Mouse (Mus musculus) lung, postnatal 0 days (tissue): ENCODE results near the gene Slc7a4. TPM values are rescaled to one million over a fixed set of nuclear protein-coding genes. Genes with fewer than 3 reads are reported as not detected.
A peak's percentile ranks its signal among the peaks of the same experiment; 100 is the strongest.
"Not testable (repeated sequence)": the region's sequence is repeated elsewhere in the genome, so short reads cannot be mapped to it uniquely, and the experiment has no call there.

Experiments
- ATAC-seq: fragments of 200-750 bp; cut with Nextera tagmentation; 2 replicates; pipeline ENCODE4 v1.8.0; 2017; ENCODE audit warnings: moderate library complexity
- DNase-seq: peaks from one replicate; pipeline ENCODE4 v3.0.0-alpha.2; 2016; ENCODE audit warnings: low spot score
- H3K27ac ChIP-seq: fragments of 300-500 bp; sonication (generic); 2 replicates; pipeline ENCODE4 v1.5.1; 2014; ENCODE audit warnings: antibody characterized with exemption, mild to moderate bottlenecking, low read length, mixed read lengths
- H3K27me3 ChIP-seq: fragments of 300-500 bp; sonication (generic); replicated peaks from 2 replicates; pipeline ENCODE4 v1.6.1; 2014; ENCODE audit warnings: low read length, mixed read lengths; ENCODE audit not compliant: insufficient read depth
- H3K36me3 ChIP-seq: fragments of 300-500 bp; sonication (generic); 2 replicates; pipeline ENCODE4 v1.6.1; 2014; ENCODE audit warnings: low read length, mixed read lengths; ENCODE audit not compliant: insufficient read depth
- H3K4me1 ChIP-seq: fragments of 300-500 bp; sonication (generic); 2 replicates; pipeline ENCODE4 v1.6.1; 2014; ENCODE audit warnings: antibody characterized with exemption, low read depth, low read length, mixed read lengths; ENCODE audit not compliant: insufficient read depth
- H3K4me2 ChIP-seq: fragments of 300-500 bp; sonication (generic); replicated peaks from 2 replicates; pipeline ENCODE4 v1.6.1; 2014; ENCODE audit warnings: low read depth, mild to moderate bottlenecking, low read length, moderate library complexity, mixed read lengths
- H3K4me3 ChIP-seq: fragments of 300-500 bp; sonication (generic); 2 replicates; pipeline ENCODE4 v1.5.1; 2014; ENCODE audit warnings: low read depth, low read length
- H3K9ac ChIP-seq: fragments of 300-500 bp; sonication (generic); replicated peaks from 2 replicates; pipeline ENCODE4 v1.6.1; 2014; ENCODE audit warnings: low read depth, mild to moderate bottlenecking
- H3K9me3 ChIP-seq: fragments of 300-500 bp; sonication (generic); 2 replicates; pipeline ENCODE4 v1.6.1; 2016; ENCODE audit warnings: low read length, mixed read lengths
- CTCF ChIP-seq: IDR thresholded peaks from 2 replicates; pipeline ENCODE4 v1.5.1; 2016; ENCODE audit warnings: antibody characterized with exemption, mild to moderate bottlenecking
- EP300 ChIP-seq: IDR thresholded peaks from 2 replicates; pipeline ENCODE4 v1.6.1; 2016; ENCODE audit warnings: antibody characterized with exemption, mild to moderate bottlenecking, control low read depth
- WGBS: fragments of 180-500 bp; shearing (Covaris S2); extraction: QIAGEN DNeasy Blood & Tissue Kit; methylation state at CpG from one replicate; pipeline ENCODE4 v1.1.7; 2014; 5-methylcytosine and 5-hydroxymethylcytosine counted together
- polyA plus RNA-seq: library from polyadenylated mRNA; unstranded; fragments of >200 nt; fragmentation: Nextera tagmentation; extraction: Ambion mirVana; gene quantifications from 2 replicates; pipeline ENCODE4 v1.2.1, GENCODE M21; 2015

Gene Slc7a4
- polyA plus RNA-seq, 1 experiment from 2014 or later = 14.5 TPM

DNA sequence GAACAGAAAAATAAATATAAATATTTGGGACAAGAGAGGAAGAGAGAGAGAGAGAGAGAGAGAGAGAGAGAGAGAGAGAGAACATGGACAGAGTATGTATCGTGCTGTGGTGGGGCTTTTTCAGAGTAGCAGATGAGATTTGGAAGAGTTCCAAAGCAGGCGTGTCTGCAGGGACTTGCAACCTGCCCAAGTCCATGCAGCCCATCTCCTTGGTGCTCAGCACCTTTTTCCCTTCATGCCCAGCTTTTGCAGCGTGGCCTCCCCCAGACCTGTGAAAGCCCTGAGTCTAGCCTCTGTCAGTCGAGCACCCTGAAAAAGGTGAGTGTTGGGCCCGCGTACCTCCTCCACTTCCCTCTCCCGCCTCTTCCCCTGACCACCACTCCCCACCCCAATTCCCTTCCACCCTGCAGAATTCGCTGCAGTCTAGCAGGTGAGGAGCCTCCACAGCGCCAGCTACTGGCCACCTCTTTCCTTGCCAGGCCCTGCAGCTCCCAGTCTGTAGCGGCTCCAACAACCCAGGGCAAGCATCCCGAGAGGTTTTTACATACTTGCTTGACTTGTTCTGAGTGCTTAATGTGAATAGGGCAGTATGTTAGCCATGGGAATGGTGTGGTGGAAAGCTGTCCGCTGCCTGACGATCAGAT, 35.0 kb upstream of the Slc7a4 start:
- Histone ChIP-seq H3K27me3 (no peaks in the 10 kb centered on the region), H3K36me3 (no peaks in the 10 kb centered on the region), H3K9ac (no peak overlapping the region), H3K4me1 (no peaks in the 10 kb centered on the region; the same call in 1 of the 2 replicates), H3K4me2 (no peak overlapping the region), H3K9me3 (no peaks in the 10 kb centered on the region), H3K27ac (no peak overlapping the region), H3K4me3 (no peak overlapping the region)
- no peak for TF ChIP-seq EP300
- peak; percentile 80 for TF ChIP-seq CTCF
- DNase-seq (peak; percentile 64), ATAC-seq (peak; percentile 74)
- 9% methylated on average over 13 of the region's 13 CpGs for WGBS

DNA sequence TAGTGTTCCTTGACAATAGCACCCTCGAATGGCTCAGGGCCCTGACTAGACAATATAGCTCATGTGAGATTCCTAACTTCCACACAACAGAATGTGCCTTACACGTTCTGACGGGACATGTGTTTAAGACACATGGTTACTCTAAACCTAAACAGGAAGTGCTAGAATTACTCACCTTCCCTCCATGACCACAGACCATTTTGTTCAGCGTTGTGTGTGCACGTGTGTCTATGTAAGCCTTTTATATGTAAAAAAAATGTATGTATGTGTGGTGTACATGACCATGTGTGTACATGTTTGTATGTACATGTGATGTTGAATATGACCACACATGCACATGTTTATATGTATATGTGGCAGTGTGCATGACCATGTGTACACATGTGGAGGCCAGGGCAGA, 33.2 kb upstream of the Slc7a4 start:
- ATAC-seq (no peak), DNase-seq (no peak)
- 64% methylated on average over 5 of the region's 5 CpGs for WGBS
- H3K4me3 ChIP-seq = no peak overlapping the region
- no peak overlapping the region for H3K27ac ChIP-seq
- no peaks in the 10 kb centered on the region; the same call in 1 of the 2 replicates for H3K4me1 ChIP-seq
- no peak overlapping the region for H3K9ac ChIP-seq
- no peak for TF ChIP-seq CTCF
- TF ChIP-seq EP300 = no peak
- H3K36me3 ChIP-seq = no peaks in the 10 kb centered on the region
- H3K9me3 ChIP-seq = no peaks in the 10 kb centered on the region
- H3K27me3 ChIP-seq = no peaks in the 10 kb centered on the region
- no peak overlapping the region for H3K4me2 ChIP-seq

DNA sequence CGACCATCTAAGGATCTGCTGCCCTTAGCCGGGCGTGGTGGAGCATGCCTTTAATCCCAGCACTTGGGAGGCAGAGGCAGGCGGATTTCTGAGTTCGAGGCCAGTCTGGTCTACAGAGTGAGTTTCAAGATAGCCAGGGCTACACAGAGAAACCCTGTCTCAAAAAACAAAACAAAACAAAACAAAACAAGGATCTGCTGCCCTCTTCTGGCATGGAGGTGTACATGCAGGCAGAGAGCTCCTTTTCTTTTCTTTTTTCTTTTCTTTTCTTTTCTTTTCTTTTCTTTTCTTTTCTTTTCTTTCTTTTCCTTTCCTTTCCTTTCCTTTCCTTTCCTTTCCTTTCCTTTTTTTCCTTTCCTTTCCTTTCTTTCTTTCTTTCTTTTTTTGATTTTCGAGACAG, 31.7 kb upstream of the Slc7a4 start:
- H3K27me3 ChIP-seq, DNase-seq, H3K36me3 ChIP-seq, H3K4me3 ChIP-seq, H3K27ac ChIP-seq, H3K9ac ChIP-seq, H3K4me2 ChIP-seq, H3K9me3 ChIP-seq, ATAC-seq, H3K4me1 ChIP-seq: not testable (repeated sequence)
- WGBS = 92% methylated on average over 6 of the region's 6 CpGs
- TF ChIP-seq CTCF = peak; percentile 65

DNA sequence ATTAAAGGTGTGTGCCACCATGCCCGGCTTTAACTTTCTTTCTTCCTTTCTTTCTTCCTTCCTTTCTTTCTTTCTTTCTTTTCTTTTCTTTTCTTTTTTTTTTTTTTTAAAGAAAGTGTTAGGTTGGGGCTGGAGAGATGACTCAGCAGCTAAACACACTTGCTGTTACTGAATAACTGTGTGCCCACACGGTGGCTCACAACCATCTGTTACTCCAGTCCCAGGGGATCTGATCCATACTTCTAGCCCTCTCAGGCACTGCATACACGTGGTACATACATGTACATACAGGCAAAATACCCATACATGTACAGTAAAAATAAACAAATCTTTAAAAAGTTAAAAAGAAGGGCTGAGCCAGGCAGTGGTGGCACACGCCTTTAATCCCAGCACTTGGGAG, 28.4 kb upstream of the Slc7a4 start:
- H3K9ac ChIP-seq = no peak overlapping the region
- DNase-seq = no peak
- no peak for ATAC-seq
- no peak for TF ChIP-seq CTCF
- TF ChIP-seq EP300 = no peak
- H3K27ac ChIP-seq = no peak overlapping the region
- H3K4me3 ChIP-seq = no peak overlapping the region
- H3K36me3 ChIP-seq = no peaks in the 10 kb centered on the region
- WGBS = 60% methylated on average over 4 of the region's 4 CpGs
- no peaks in the 10 kb centered on the region for H3K27me3 ChIP-seq
- H3K4me1 ChIP-seq = no peaks in the 10 kb centered on the region
- no peaks in the 10 kb centered on the region for H3K9me3 ChIP-seq
- H3K4me2 ChIP-seq = no peak overlapping the region

DNA sequence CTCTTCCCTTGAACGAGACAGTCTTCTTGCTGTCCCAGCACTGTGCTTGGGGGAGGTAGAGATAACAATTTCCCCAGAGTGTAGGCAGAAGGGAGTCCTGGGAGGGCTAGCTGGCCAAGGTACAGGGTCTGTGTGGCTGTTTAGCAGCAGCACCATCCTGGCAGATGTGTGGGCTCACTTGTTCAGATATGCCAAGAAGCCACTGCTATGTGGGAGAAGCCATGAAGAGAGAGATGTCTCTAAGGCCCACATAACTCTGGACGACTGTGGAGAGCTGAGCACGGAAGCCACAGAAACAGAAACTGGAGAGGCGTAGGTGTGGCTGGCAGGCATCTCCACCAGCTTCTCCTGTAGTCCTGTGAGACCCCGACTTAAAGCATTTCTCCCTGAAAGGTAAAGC, 22.7 kb upstream of the Slc7a4 start:
- H3K4me2 ChIP-seq = no peak overlapping the region
- ATAC-seq (no peak), DNase-seq (no peak)
- no peak for TF ChIP-seq EP300
- TF ChIP-seq CTCF = no peak
- H3K4me3 ChIP-seq = no peak overlapping the region
- H3K36me3 ChIP-seq = no peaks in the 10 kb centered on the region
- no peaks in the 10 kb centered on the region for H3K9me3 ChIP-seq
- no peaks in the 10 kb centered on the region for H3K4me1 ChIP-seq
- H3K9ac ChIP-seq = no peak overlapping the region
- H3K27ac ChIP-seq = no peak overlapping the region
- WGBS = 65% methylated on average over 5 of the region's 5 CpGs
- H3K27me3 ChIP-seq = no peaks in the 10 kb centered on the region

DNA sequence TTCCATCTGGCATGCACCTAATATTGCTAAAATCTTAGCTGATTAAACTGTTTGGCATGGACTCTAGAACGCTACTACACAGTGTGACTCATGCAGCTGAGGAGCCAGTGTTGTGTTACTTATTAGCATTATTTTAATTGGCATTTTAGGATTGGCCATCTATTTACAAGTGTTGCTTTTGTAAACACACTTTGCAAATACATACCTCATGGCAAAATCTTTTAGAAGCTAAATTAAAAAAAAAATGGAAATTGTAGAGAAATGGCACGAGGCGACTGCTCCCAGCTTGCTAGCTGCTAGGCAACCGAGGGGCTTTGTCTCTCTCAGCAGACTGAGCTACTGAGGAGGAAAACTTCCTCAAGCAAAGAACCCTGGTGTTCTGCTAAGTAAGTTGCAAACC, 21.9 kb upstream of the Slc7a4 start:
- TF ChIP-seq CTCF (no peak), EP300 (no peak)
- no peaks in the 10 kb centered on the region for H3K4me1 ChIP-seq
- H3K4me3 ChIP-seq = no peak overlapping the region
- H3K4me2 ChIP-seq = no peak overlapping the region
- ATAC-seq (no peak), DNase-seq (no peak)
- no peak overlapping the region for H3K27ac ChIP-seq
- H3K9me3 ChIP-seq = no peaks in the 10 kb centered on the region
- H3K9ac ChIP-seq = no peak overlapping the region
- no peaks in the 10 kb centered on the region for H3K27me3 ChIP-seq
- WGBS = 58% methylated on average over 4 of the region's 4 CpGs
- H3K36me3 ChIP-seq = no peaks in the 10 kb centered on the region
